7 mouse cellular contexts compared by ENCODE assay signal in genomic region chr6:91285450-91285790, GRCm38 (mm10).
DNase-seq lines count a peak whose midpoint lies in the region; ATAC-seq and TF ChIP-seq lines count a peak whose summit lies in the region.

No protein-coding gene starts in this region.

- H3K9ac ChIP-seq in heart, adult 2 months (ENCODE audit: low read depth, low read length) = peak overlapping the region; percentile 39; the same call in 1 of the 2 replicates
- H3K9ac ChIP-seq in limb, embryonic 11.5 days (ENCODE audit: low read length) = peak overlapping the region; percentile 18; the same call in 1 of the 2 replicates
- H3K9ac ChIP-seq in midbrain, embryonic 13.5 days (replicated peaks) = peak overlapping the region; percentile 68

- intact Hi-C loops in heart, adult 2 months (cut with DNase I) = loop anchor here (5.0 kb wide), 1 partner anchor 222 kb away; no protein-coding TSS in a partner anchor

- H3K4me2 ChIP-seq in limb, embryonic 11.5 days (ENCODE audit: low read depth, severe bottlenecking) = peak overlapping the region; percentile 43; the same call in 1 of the 2 replicates
- peak overlapping the region; percentile 75 for H3K4me2 ChIP-seq in midbrain, embryonic 13.5 days (replicated peaks)

- no peaks in the 10 kb centered on the region for H3K4me1 ChIP-seq in bone marrow, adult 2 months (ENCODE audit: control insufficient read depth, insufficient read depth, low read length)
- H3K4me1 ChIP-seq in embryonic facial prominence, embryonic 10.5 days = peaks cover 29% of the 10 kb centered on the region
- peaks cover 2% of the 10 kb centered on the region; the same call in 1 of the 2 replicates for H3K4me1 ChIP-seq in heart, adult 2 months (ENCODE audit: control insufficient read depth, insufficient read depth, low read length)
- H3K4me1 ChIP-seq in limb, embryonic 11.5 days (ENCODE audit: control insufficient read depth, insufficient read depth, low read length) = peaks cover 6% of the 10 kb centered on the region; the same call in 1 of the 2 replicates
- peaks cover 46% of the 10 kb centered on the region for H3K4me1 ChIP-seq in midbrain, embryonic 13.5 days (replicated peaks)

- 0 out of 2 replicates have a peak, but pooled peaks have one; percentile 47 for TF ChIP-seq EP300 in heart, adult 2 months (IDR thresholded peaks at IDR 0.05; ENCODE audit: insufficient read depth, low read depth, low read length)

- no peaks in the 10 kb centered on the region for H3K9me3 ChIP-seq in embryonic facial prominence, embryonic 10.5 days
- H3K9me3 ChIP-seq in limb, embryonic 11.5 days (ENCODE audit: control insufficient read depth, low read length) = no peaks in the 10 kb centered on the region
- no peaks in the 10 kb centered on the region for H3K9me3 ChIP-seq in midbrain, embryonic 13.5 days

- under 1% methylated on average over 28 of the region's 28 CpGs for WGBS in bone marrow, adult 2 months
- 2% methylated on average over 28 of the region's 28 CpGs for WGBS in embryonic facial prominence, embryonic 10.5 days
- 1% methylated on average over 28 of the region's 28 CpGs for WGBS in heart, adult 2 months
- under 1% methylated on average over 28 of the region's 28 CpGs for WGBS in limb, embryonic 11.5 days
- WGBS in midbrain, embryonic 13.5 days = 0% methylated on average over 28 of the region's 28 CpGs

- no peak overlapping the region for H3K27ac ChIP-seq in bone marrow, adult 2 months (ENCODE audit: control insufficient read depth, insufficient read depth, low read depth, low read length, poor library complexity)
- peak overlapping the region; percentile 69 for H3K27ac ChIP-seq in embryonic facial prominence, embryonic 10.5 days (replicated peaks)
- no peak overlapping the region for H3K27ac ChIP-seq in heart, adult 2 months
- H3K27ac ChIP-seq in limb, embryonic 11.5 days (replicated peaks; ENCODE audit: low read depth, low read length) = no peak overlapping the region
- peak overlapping the region; percentile 86 for H3K27ac ChIP-seq in midbrain, embryonic 13.5 days

- H3K79me2 ChIP-seq in heart, adult 2 months (replicated peaks; ENCODE audit: control insufficient read depth, insufficient read depth, low read length) = no peaks in the 10 kb centered on the region

- peak; percentile 74 for TF ChIP-seq CTCF in bone marrow, adult 2 months (IDR thresholded peaks at IDR 0.05; ENCODE audit: control insufficient read depth, insufficient read depth, low read length)
- TF ChIP-seq CTCF in heart, adult 2 months (IDR thresholded peaks at IDR 0.05) = peak; percentile 96; the same call in 1 of the 2 replicates

- 0 out of 2 replicates have a peak, but pooled peaks have one; percentile 40 for ATAC-seq in limb, embryonic 11.5 days (ENCODE audit: insufficient number of reproducible peaks, low FRiP score, low TSS enrichment, low read depth)
- peak; percentile 70 for ATAC-seq in midbrain, embryonic 13.5 days

- H3K27me3 ChIP-seq in embryonic facial prominence, embryonic 10.5 days (replicated peaks; ENCODE audit: low read depth, poor library complexity, severe bottlenecking) = peaks cover 95% of the 10 kb centered on the region
- peaks cover 3% of the 10 kb centered on the region; the same call in 1 of the 2 replicates for H3K27me3 ChIP-seq in heart, adult 2 months (ENCODE audit: control insufficient read depth, insufficient read depth, low read length)
- peaks cover 59% of the 10 kb centered on the region for H3K27me3 ChIP-seq in limb, embryonic 11.5 days (ENCODE audit: control insufficient read depth, insufficient read depth, low read length)
- H3K27me3 ChIP-seq in midbrain, embryonic 13.5 days = peaks cover 45% of the 10 kb centered on the region

- H3K4me3 ChIP-seq in bone marrow, adult 2 months (replicated peaks; ENCODE audit: control insufficient read depth, low read depth, low read length) = no peak overlapping the region
- H3K4me3 ChIP-seq in embryonic facial prominence, embryonic 10.5 days = peak overlapping the region; percentile 54
- peak overlapping the region; percentile 15; the same call in 1 of the 2 replicates for H3K4me3 ChIP-seq in heart, adult 2 months
- peak overlapping the region; percentile 15 for H3K4me3 ChIP-seq in limb, embryonic 11.5 days (ENCODE audit: low read depth, low read length)
- H3K4me3 ChIP-seq in midbrain, embryonic 13.5 days (replicated peaks) = peak overlapping the region; percentile 34

- H3K36me3 ChIP-seq in embryonic facial prominence, embryonic 10.5 days (replicated peaks) = no peaks in the 10 kb centered on the region
- no peaks in the 10 kb centered on the region for H3K36me3 ChIP-seq in heart, adult 2 months (ENCODE audit: control insufficient read depth, insufficient read depth, low read length)
- no peaks in the 10 kb centered on the region for H3K36me3 ChIP-seq in limb, embryonic 11.5 days (ENCODE audit: control insufficient read depth, insufficient read depth, low read length)
- H3K36me3 ChIP-seq in midbrain, embryonic 13.5 days = no peaks in the 10 kb centered on the region

- TF ChIP-seq POLR2A in bone marrow, adult 2 months (IDR thresholded peaks at IDR 0.05; ENCODE audit: borderline replicate concordance, control insufficient read depth, low read depth, low read length) = no peak
- no peak for TF ChIP-seq POLR2A in heart, adult 2 months (IDR thresholded peaks at IDR 0.05; ENCODE audit: insufficient read depth, low read depth, low read length)

- DNase-seq in embryonic facial prominence, embryonic 10.5 days (ENCODE audit: low spot score) = peak; percentile 89
- DNase-seq in heart, adult 2 months = peak; percentile 81 to 82
- DNase-seq in kidney, adult 18-20 months = peak; percentile 85
- DNase-seq in limb, embryonic 11.5 days (ENCODE audit: low spot score) = peak; percentile 87
- DNase-seq in spleen, postnatal 14 days (ENCODE audit: low spot score in 2 of 2) = peak; percentile 15 to 32

Comparison
In these comparisons a context has a peak if more than half of its experiments do, and no peak if none do; other contexts are left out.
1. H3K27ac ChIP-seq: peak in embryonic facial prominence, embryonic 10.5 days (single experiment) and midbrain, embryonic 13.5 days (single experiment); none in bone marrow, adult 2 months (single experiment), heart, adult 2 months (single experiment) and limb, embryonic 11.5 days (single experiment).
2. DNase-seq: peak in every context shown above with its lines; median percentile 89 in embryonic facial prominence, embryonic 10.5 days; 87 in limb, embryonic 11.5 days; 85 in kidney, adult 18-20 months; 82 in heart, adult 2 months; 24 in spleen, postnatal 14 days.
3. H3K9ac ChIP-seq: peak in every context shown above with its lines; median percentile 68 in midbrain, embryonic 13.5 days; 39 in heart, adult 2 months; 18 in limb, embryonic 11.5 days.